Mouse (Mus musculus) bone marrow macrophage, adult 2 months (primary cell): ENCODE results near the gene Prkca. TPM values are rescaled to one million over a fixed set of nuclear protein-coding genes. Genes with fewer than 3 reads are reported as not detected.

Source experiments
- H3K27ac ChIP-seq: 2 replicates; pipeline ENCODE4 v1.5.1; 2012; ENCODE audit warnings: low read depth, low read length; ENCODE audit not compliant: insufficient read depth
- H3K4me1 ChIP-seq: 2 replicates; pipeline ENCODE4 v1.6.1; 2012; ENCODE audit warnings: low read length; ENCODE audit not compliant: control insufficient read depth, insufficient read depth
- H3K4me3 ChIP-seq: 2 replicates; pipeline ENCODE4 v1.5.1; 2012; ENCODE audit warnings: mild to moderate bottlenecking, low read length, moderate library complexity; ENCODE audit not compliant: insufficient read depth
- CTCF ChIP-seq: IDR thresholded peaks from 2 replicates; pipeline ENCODE4 v1.5.1; 2012; ENCODE audit warnings: low read depth, mild to moderate bottlenecking, low read length, moderate library complexity
- POLR2A ChIP-seq: IDR thresholded peaks from 2 replicates; pipeline ENCODE4 v1.6.1; 2012; ENCODE audit warnings: mild to moderate bottlenecking, low read depth, low read length, borderline replicate concordance
- polyA plus RNA-seq: library from polyadenylated mRNA; stranded (reverse); fragments of >200 nt; gene quantifications from 2 replicates; pipeline ENCODE4 v1.2.4, GENCODE M21; 2012; ENCODE audit not compliant: missing spikeins, insufficient read depth, insufficient read length

The Prkca gene
- 1.0 and 1.7 TPM in 2 replicates for polyA plus RNA-seq

- Histone ChIP-seq H3K4me1 (no peaks in the 10 kb centered on the region; the same call in 1 of the 2 replicates), H3K4me3 (peak within 1 kb of the TSS; percentile 73), H3K27ac (no peak within 1 kb of the TSS)
- TF ChIP-seq CTCF (no peak), POLR2A (no peak)
Measured at GRCm38 (mm10) chr11:108343789-108344462, at the start of gene Prkca. TSS of gene Prkca (minus strand) at chr11:108343928.

- Histone ChIP-seq H3K4me1 (no peaks in the 10 kb centered on the region), H3K27ac (no peak overlapping the region), H3K4me3 (no peak overlapping the region)
- TF ChIP-seq CTCF (no peak), POLR2A (no peak)
Measured at GRCm38 (mm10) chr11:108385666-108386024, 41.9 kb upstream of the Prkca start.

- Histone ChIP-seq H3K4me1 (no peaks in the 10 kb centered on the region), H3K27ac (no peak overlapping the region), H3K4me3 (no peak overlapping the region)
- TF ChIP-seq POLR2A (no peak), CTCF (no peak)
Measured at GRCm38 (mm10) chr11:108384920-108385665, 41.4 kb upstream of the Prkca start.

- no peak overlapping the region for H3K27ac ChIP-seq
- H3K4me1 ChIP-seq: no peaks in the 10 kb centered on the region
- H3K4me3 ChIP-seq: no peak overlapping the region
- TF ChIP-seq CTCF (no peak), POLR2A (no peak)
Measured at GRCm38 (mm10) chr11:108382664-108383063, 38.9 kb upstream of the Prkca start.

GRCm38 (mm10) chr11:108378363-108378751 lies 34.6 kb upstream of the Prkca start:
- TF ChIP-seq CTCF (no peak), POLR2A (no peak)
- H3K4me1 ChIP-seq: no peaks in the 10 kb centered on the region
- no peak overlapping the region for H3K4me3 ChIP-seq
- no peak overlapping the region for H3K27ac ChIP-seq

- TF ChIP-seq CTCF (peak; percentile 72), POLR2A (no peak)
- H3K27ac ChIP-seq: no peak overlapping the region
- H3K4me3 ChIP-seq: no peak overlapping the region
Measured at GRCm38 (mm10) chr11:108377680-108378362, 34.1 kb upstream of the Prkca start.

GRCm38 (mm10) chr11:108376815-108377214 lies 33.1 kb upstream of the Prkca start:
- Histone ChIP-seq H3K27ac (no peak overlapping the region), H3K4me1 (no peaks in the 10 kb centered on the region)
- TF ChIP-seq POLR2A (no peak), CTCF (no peak)

More at GRCm38 (mm10) chr11:108377680-108378362, 34.1 kb upstream of the Prkca start:
- no peaks in the 10 kb centered on the region for H3K4me1 ChIP-seq

GRCm38 (mm10) chr11:108367046-108367445 lies 23.3 kb upstream of the Prkca start:
- no peak overlapping the region for H3K27ac ChIP-seq
- no peak overlapping the region for H3K4me3 ChIP-seq
- no peaks in the 10 kb centered on the region for H3K4me1 ChIP-seq
- TF ChIP-seq POLR2A (no peak), CTCF (no peak)

More at GRCm38 (mm10) chr11:108376815-108377214, 33.1 kb upstream of the Prkca start:
- H3K4me3 ChIP-seq: no peak overlapping the region

GRCm38 (mm10) chr11:108365600-108365999 lies 21.9 kb upstream of the Prkca start:
- no peak overlapping the region for H3K4me3 ChIP-seq
- TF ChIP-seq POLR2A: no peak
- TF ChIP-seq CTCF: no peak
- no peaks in the 10 kb centered on the region for H3K4me1 ChIP-seq
- H3K27ac ChIP-seq: no peak overlapping the region

GRCm38 (mm10) chr11:108364945-108365589 lies 21.3 kb upstream of the Prkca start:
- no peak overlapping the region for H3K4me3 ChIP-seq
- no peak for TF ChIP-seq CTCF
- no peak for TF ChIP-seq POLR2A
- no peak overlapping the region for H3K27ac ChIP-seq
- H3K4me1 ChIP-seq: no peaks in the 10 kb centered on the region
